Mouse (Mus musculus) adrenal gland, adult 2 months (tissue): Measurements from ENCODE around the gene Syn3. TPM values are rescaled to one million over a fixed set of nuclear protein-coding genes. Genes with fewer than 3 reads are reported as not detected.
A peak's percentile ranks its signal among the peaks of the same experiment; 100 is the strongest.

Experiments
- DNase-seq: peaks from one replicate; pipeline ENCODE4 v3.0.0; 2021
- polyA plus RNA-seq: library from polyadenylated mRNA; depleted of rRNA; stranded (reverse); fragments of >200 nt; gene quantifications from 2 replicates; pipeline ENCODE4 v1.2.3, GENCODE M21; 2012
- total RNA-seq, 2 experiments: library from RNA; stranded (reverse); gene quantifications; 2 replicates each; pipeline ENCODE4 v1.2.3; 2021

The Syn3 gene
- total and polyA plus RNA-seq, 3 experiments, result 1.1 to 3.6 (median 2.7) TPM

GRCm38 (mm10) chr10:86368811-86369210 is 129.9 kb downstream of the Syn3 start:
- peak; percentile 66 for DNase-seq

- no peak for DNase-seq
Observed at GRCm38 (mm10) chr10:86367346-86367745, 131.3 kb downstream of the Syn3 start.

DNA sequence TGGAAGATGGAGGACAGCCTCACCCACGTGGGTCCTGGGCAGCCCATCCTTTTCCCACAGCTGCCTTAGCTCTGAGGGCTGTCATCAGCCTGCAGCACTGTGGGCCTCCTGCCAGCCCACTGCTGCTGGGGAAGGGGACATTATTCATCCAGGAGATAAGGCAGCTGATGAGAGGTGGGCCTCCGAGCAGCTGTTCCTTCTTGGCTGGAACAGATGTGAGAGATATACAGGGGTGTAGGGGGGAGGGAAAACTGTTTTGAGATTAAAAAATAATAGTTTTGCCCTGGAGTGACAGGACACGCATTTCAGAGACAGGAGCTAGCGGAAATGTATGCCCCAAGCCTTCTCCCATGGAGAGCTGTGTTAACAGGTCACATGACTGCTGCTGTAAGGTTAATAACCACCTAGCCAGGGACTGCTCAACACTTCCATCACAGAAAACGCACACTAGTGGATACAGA is 133.0 kb downstream of the Syn3 start:
- peak; percentile 46 for DNase-seq

- no peak for DNase-seq
Observed at GRCm38 (mm10) chr10:86363669-86364309, 134.9 kb downstream of the Syn3 start.

- DNase-seq, result no peak
Observed at GRCm38 (mm10) chr10:86359699-86360098, 139.0 kb downstream of the Syn3 start.

GRCm38 (mm10) chr10:86359208-86359607 is 139.5 kb downstream of the Syn3 start:
- DNase-seq, result no peak

DNA sequence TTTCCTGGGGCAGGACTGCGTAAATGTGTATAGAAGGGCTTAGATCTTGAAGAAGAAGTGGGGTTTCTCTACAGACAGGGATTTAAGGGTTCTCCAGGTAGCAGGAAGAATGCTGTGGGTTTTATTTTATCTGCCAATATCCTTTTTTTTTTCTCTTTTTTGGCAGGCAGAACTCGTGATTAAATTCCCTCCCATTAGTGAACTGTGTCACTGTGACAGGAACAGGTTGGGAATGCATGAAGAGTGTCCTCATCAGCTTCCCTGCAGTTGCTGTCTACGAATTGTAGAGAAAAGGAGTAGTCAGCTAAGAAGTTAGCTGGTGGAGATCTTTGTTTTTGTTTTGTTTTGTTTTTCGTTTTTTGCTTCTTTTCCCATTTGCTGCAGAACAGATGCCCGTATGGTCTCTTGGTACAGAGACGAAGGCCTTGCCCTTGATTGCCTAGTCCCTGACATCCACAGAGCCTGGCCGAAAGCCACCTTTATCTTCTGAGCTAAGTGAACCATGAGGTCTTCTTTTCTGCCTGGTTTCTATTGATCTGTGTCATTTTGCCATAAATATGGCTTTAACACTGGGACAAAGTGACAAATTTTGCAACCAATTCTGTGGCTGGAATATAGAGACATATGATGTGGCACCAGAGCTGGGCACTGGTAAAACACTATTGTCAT is 140.3 kb downstream of the Syn3 start:
- peak; percentile 55 for DNase-seq

GRCm38 (mm10) chr10:86356819-86357563 is 141.7 kb downstream of the Syn3 start:
- no peak for DNase-seq

- DNase-seq, result no peak
Observed at GRCm38 (mm10) chr10:86352521-86352920, 146.2 kb downstream of the Syn3 start.

- DNase-seq, result no peak
Observed at GRCm38 (mm10) chr10:86351287-86351686, 147.4 kb downstream of the Syn3 start.

DNA sequence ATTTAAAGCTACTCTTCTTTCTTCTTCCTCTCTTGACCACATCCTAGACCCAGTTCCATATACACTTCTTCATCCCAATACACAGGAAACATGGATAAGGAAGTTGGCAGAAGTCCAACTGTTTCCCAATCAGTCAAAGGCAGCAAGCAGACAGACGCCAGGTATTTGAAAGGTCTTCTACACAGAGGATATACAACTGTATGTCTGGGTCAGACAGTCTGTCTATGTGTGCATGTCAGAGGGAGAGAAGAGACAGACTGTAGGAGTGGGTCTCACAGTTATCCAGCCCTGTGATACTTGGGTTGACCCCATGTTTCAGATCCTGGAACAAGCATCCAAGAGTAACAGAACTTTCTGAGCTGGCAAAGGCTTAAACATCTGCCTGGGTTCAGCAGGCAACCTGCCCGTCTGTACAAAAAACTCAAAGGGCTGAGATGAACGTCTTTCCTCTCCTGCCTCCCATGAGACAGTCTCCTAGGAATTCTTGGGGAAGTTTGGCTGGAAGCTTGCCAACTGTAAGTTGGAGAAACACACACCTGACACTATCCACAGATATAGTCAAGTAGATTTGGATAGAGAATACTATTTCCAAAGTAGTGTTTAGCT is 152.4 kb downstream of the Syn3 start:
- no peak for DNase-seq

- no peak for DNase-seq
Observed at GRCm38 (mm10) chr10:86345645-86346044, 153.1 kb downstream of the Syn3 start.

DNA sequence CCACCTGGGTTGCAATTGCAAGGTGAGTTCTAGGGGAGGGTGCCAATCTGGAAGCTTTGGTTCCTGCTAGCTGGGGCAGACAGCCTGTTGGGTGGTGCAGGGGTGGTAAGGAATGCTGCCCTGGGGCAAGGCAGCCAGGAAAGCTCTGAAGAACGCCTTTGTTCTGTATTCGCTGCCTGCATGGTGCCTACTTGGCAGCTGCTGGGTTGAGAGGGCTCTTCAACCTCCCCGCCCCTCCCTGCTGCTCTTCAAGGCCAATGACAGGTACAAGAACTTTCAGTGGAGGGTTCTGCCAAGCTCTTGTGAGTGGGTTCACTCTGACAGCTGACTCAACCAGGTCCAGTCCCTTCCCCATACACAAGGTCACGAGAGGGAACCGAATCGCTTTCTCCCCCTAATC is 154.0 kb downstream of the Syn3 start:
- peak; percentile 71 for DNase-seq

- DNase-seq, result no peak
Observed at GRCm38 (mm10) chr10:86343931-86344330, 154.8 kb downstream of the Syn3 start.

- no peak for DNase-seq
Observed at GRCm38 (mm10) chr10:86343362-86343761, 155.3 kb downstream of the Syn3 start.

GRCm38 (mm10) chr10:86342713-86343112 is 156.0 kb downstream of the Syn3 start:
- no peak for DNase-seq

GRCm38 (mm10) chr10:86342151-86342550 is 156.5 kb downstream of the Syn3 start:
- no peak for DNase-seq

DNA sequence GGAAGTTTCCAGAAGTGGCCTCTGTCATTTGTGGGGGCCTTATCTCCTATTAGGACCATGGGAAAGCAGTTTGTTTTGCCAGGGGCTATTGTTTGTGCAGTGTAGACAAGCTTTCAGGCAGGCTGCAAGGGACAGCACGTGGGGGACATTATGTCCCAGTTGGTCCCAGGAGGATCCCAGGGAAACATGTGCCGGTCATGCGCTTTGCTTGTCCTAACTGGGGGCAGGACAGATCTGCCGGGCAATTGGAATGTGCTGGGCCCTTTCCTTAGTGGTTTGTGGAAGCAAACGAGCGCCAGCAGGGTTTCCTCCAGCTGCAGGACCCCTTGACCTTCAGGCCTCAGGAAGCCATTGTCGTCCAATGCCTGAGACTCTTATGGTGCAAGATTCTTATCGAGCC is 157.1 kb downstream of the Syn3 start:
- DNase-seq, result peak; percentile 63

- no peak for DNase-seq
Observed at GRCm38 (mm10) chr10:86340991-86341527, 157.6 kb downstream of the Syn3 start.

DNA sequence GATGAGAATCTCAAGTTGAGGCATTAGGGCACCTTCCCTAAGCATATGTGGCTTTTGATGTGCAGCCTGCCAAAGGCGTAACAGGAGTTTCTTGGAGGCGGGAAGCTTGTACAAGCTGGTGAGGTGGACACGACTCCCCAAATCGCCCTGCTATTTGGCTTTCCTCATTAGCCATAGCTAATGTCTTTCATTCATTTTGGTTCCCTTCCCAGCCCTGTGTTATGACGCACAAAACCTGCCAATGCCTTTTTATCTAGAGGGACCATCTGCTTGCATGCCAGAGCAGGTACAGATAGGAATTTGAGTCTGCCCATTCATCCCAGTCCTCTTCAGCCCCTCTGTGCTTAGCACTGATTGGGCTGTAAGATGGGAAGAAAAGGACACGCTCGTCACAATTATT is 158.3 kb downstream of the Syn3 start:
- peak; percentile 18 for DNase-seq

DNA sequence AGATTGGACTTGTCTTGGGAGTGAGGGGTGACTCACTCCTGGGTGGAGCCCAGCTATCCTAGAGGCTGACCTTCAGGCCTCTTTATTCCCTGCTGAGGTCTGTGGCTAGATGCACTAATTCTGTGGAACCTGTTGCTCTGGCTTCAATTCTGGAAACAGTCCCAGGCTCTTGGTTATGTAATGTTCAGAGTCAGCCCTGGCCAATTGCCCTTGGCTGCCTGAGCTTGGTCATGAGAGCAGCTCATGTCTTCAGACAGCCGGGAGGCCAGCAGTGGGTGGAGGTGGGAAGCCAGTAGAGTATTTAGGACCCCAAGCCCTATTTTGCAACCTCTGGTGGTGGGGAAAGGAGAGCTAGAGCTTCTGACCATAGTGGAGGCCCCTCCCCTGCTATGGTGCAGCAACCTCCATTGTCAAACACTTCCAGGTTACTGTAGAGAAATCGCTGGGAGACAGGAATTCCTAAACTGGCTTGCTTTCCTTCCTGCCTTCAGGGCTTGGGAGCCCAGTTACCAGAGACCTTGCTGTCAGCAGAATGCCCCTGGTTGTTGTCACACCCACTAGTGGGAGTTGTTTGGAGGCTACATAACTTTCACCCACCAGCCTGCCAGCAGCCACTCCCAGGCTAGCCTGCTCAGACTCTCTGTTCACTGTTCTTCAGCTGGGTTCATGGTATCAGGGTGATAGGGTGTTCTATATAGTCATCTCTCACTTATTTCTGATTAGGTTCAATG is 158.9 kb downstream of the Syn3 start:
- peak; percentile 96 for DNase-seq

DNA sequence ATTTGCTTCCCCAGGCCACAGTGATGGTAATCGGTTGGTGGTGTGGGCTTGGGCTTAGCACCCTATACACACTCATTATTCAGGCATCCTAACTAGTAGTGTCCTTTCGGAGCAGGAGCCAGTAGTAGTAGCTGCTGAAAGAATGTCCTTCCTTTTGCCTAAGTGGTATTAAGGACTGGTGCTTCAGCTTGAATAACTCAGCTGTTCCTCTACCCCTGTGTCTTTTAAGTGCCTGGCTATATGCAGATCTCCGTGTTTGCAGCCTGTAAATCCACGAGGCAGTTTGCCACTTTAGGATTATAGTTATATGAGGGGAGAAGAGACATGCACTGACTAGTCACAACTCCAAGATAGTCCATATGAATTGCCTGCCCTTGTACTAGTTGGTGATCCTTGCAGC is 159.6 kb downstream of the Syn3 start:
- DNase-seq, result no peak
